Mouse (Mus musculus) embryonic facial prominence, embryonic 13.5 days (tissue): ENCODE measurements at regions not wholly inside any gene's neighbourhood (a gene's known extent, or its start where the extent isn't known, plus 50 kb on each side); places are given as distances from the start of the nearest gene placed in this dataset.
A peak's percentile ranks its signal among the peaks of the same experiment; 100 is the strongest.

ENCODE experiments used
- ATAC-seq: fragments of 200-750 bp; cut with Nextera tagmentation; 2 replicates; pipeline ENCODE4 v1.8.0; 2017; ENCODE audit warnings: low read depth; ENCODE audit not compliant: insufficient number of reproducible peaks, insufficient read depth, low FRiP score, low TSS enrichment
- H3K27ac ChIP-seq: fragments of 300-500 bp; sonication (generic); 2 replicates; pipeline ENCODE4 v1.5.1; 2015; ENCODE audit warnings: moderate library complexity, mild to moderate bottlenecking, inconsistent platforms
- H3K27me3 ChIP-seq: fragments of 300-500 bp; sonication (generic); 2 replicates; pipeline ENCODE4 v1.6.1; 2015; ENCODE audit warnings: mild to moderate bottlenecking, inconsistent platforms
- H3K36me3 ChIP-seq: fragments of 300-500 bp; sonication (generic); 2 replicates; pipeline ENCODE4 v1.6.1; 2015; ENCODE audit warnings: mild to moderate bottlenecking, inconsistent platforms
- H3K4me1 ChIP-seq: fragments of 300-500 bp; sonication (generic); 2 replicates; pipeline ENCODE4 v1.6.1; 2015; ENCODE audit warnings: inconsistent platforms
- H3K4me2 ChIP-seq: fragments of 300-500 bp; sonication (generic); 2 replicates; pipeline ENCODE4 v1.6.1; 2015; ENCODE audit warnings: moderate library complexity, mild to moderate bottlenecking, inconsistent platforms
- H3K4me3 ChIP-seq: fragments of 300-500 bp; sonication (generic); 2 replicates; pipeline ENCODE4 v1.5.1; 2015; ENCODE audit warnings: mild to moderate bottlenecking, inconsistent platforms
- H3K9ac ChIP-seq: fragments of 300-500 bp; sonication (generic); 2 replicates; pipeline ENCODE4 v1.6.1; 2015; ENCODE audit warnings: mild to moderate bottlenecking, inconsistent platforms
- H3K9me3 ChIP-seq: fragments of 300-500 bp; sonication (generic); 2 replicates; pipeline ENCODE4 v1.6.1; 2016; ENCODE audit warnings: inconsistent platforms
- WGBS: fragments of 180-500 bp; shearing (Covaris S2); methylation state at CpG from one replicate; pipeline ENCODE4 v1.1.7; 2015; ENCODE audit warnings: mixed read lengths; 5-methylcytosine and 5-hydroxymethylcytosine counted together

DNA sequence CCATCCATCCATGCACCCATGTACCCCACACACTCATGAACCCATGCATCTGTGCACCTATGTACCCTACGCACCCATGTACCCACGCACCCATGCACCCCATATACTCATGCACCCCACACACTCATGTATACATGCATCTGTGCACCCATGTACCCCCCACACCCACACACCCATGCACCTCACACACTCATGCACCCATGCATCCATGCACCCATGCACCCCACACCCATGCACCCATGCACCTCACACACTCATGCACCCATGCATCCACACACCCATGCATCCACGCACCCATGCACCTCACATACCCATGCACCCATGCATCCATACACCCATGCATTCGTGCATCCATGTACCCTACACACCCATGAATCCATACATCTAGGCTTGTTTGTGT is 63.6 kb downstream of the 4930564D02Rik start:
- Histone ChIP-seq H3K4me1 (peaks cover 16% of the 10 kb centered on the region), H3K9me3 (0 out of 2 replicates have a peak, but pooled peaks cover 2% of the 10 kb centered on the region), H3K27me3 (no peaks in the 10 kb centered on the region), H3K9ac (no peak overlapping the region), H3K27ac (no peak overlapping the region), H3K4me2 (no peak overlapping the region), H3K4me3 (no peak overlapping the region), H3K36me3 (no peaks in the 10 kb centered on the region)
- 93% methylated on average over 4 of the region's 4 CpGs for WGBS
- no peak for ATAC-seq

- H3K36me3 ChIP-seq: no peaks in the 10 kb centered on the region
- no peak overlapping the region for H3K4me3 ChIP-seq
- WGBS: 84% methylated on average over 6 of the region's 6 CpGs
- no peaks in the 10 kb centered on the region for H3K27me3 ChIP-seq
- no peak overlapping the region for H3K27ac ChIP-seq
- H3K4me1 ChIP-seq: peaks cover 16% of the 10 kb centered on the region
- 0 out of 2 replicates have a peak, but pooled peaks cover 2% of the 10 kb centered on the region for H3K9me3 ChIP-seq
- no peak for ATAC-seq
- no peak overlapping the region for H3K9ac ChIP-seq
- H3K4me2 ChIP-seq: no peak overlapping the region
Observed at GRCm38 (mm10) chr3:105131053-105131452, 64.4 kb downstream of the 4930564D02Rik start.

DNA sequence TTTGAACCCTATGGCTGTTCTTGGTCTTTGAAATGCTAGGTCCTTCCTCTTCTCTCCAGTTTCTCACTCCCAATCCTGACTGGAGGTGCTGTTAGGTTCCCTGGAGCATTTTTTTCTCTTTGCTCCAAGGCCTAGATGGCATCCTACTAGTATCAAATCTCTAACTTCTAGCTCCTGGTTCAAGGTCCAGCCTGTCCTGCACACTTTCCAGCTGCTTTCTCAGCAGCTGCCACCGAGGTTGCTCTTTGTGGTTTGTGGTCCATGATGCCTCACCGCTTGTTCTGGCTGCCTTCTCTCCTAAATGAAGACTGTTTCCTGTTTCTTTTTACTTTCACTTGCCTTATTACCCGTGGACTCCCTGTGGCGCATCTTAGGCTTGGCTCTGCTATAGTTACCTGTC is 66.4 kb downstream of the 4930564D02Rik start:
- H3K36me3 ChIP-seq: no peaks in the 10 kb centered on the region
- H3K27ac ChIP-seq: no peak overlapping the region
- 0 out of 2 replicates have a peak, but pooled peaks cover 2% of the 10 kb centered on the region for H3K9me3 ChIP-seq
- no peak overlapping the region for H3K9ac ChIP-seq
- no peak overlapping the region for H3K4me3 ChIP-seq
- peaks cover 11% of the 10 kb centered on the region for H3K4me1 ChIP-seq
- no peak for ATAC-seq
- H3K27me3 ChIP-seq: no peaks in the 10 kb centered on the region
- no peak overlapping the region for H3K4me2 ChIP-seq
- 75% methylated on average over 4 of the region's 4 CpGs for WGBS

GRCm38 (mm10) chr3:105141170-105141971 is 74.7 kb downstream of the 4930564D02Rik start:
- Histone ChIP-seq H3K9me3 (no peaks in the 10 kb centered on the region), H3K4me1 (no peaks in the 10 kb centered on the region), H3K36me3 (no peaks in the 10 kb centered on the region), H3K27ac (no peak overlapping the region), H3K27me3 (no peaks in the 10 kb centered on the region), H3K9ac (no peak overlapping the region), H3K4me3 (no peak overlapping the region), H3K4me2 (no peak overlapping the region)
- ATAC-seq: no peak
- WGBS: 78% methylated on average over 14 of the region's 14 CpGs

DNA sequence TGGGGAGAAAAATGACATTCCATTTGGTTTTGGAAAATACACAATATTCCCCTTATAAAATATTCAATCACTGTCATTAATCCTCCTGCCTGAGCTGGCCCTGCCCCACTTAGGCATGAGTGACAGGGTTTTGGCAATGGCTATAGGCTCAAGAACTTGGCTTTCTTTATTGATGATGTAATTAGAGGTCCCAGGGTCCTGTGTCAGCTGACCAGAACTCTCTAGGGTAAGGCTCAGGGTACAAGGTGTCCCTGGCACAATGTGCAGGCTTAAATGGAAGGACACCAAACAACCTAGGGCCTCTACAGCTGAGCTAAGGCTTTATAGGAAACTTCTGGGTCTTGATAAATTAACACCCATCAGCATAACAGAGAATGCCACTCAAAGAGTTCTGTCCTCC is 76.0 kb downstream of the 4930564D02Rik start:
- no peaks in the 10 kb centered on the region for H3K36me3 ChIP-seq
- H3K4me1 ChIP-seq: no peaks in the 10 kb centered on the region
- no peak overlapping the region for H3K4me3 ChIP-seq
- no peaks in the 10 kb centered on the region for H3K27me3 ChIP-seq
- no peak overlapping the region for H3K4me2 ChIP-seq
- no peak overlapping the region for H3K27ac ChIP-seq
- no peaks in the 10 kb centered on the region for H3K9me3 ChIP-seq
- no peak for ATAC-seq
- H3K9ac ChIP-seq: no peak overlapping the region

DNA sequence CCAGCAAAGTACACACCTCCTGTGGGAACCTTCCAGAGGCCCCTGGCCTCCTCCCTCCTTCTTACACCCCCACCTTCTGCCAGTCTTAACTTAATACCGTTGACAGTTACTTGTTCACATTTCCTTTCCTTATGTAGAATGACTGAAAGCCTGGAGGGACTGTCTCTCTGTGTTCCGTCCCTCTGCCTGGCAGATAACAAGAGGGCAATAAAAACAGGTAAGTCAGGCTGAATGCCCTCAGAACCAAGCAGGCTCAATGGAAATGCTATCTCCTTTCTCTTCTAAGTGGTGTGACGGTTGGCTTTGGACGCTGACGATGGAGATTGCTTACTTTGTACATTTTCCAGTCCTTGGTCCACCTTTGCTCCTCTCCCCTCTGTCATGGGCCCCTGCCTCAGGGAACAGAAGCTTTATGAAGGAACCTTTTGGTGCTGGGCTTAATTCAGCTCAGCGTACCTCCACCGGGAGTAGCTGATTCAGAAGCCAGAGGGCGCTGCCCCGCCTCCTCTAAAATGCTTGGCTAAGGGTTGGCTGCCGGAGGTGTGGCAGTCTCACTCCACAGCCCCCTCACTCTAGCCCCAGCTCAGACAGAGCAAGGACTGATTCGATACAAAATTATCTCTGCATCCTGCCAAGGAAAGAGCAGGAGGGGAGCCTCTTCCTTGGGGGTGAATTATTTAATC is 85.0 kb downstream of the 4930564D02Rik start:
- H3K9me3 ChIP-seq: no peaks in the 10 kb centered on the region
- H3K9ac ChIP-seq: no peak overlapping the region
- 12% methylated on average over 11 of the region's 11 CpGs for WGBS
- H3K27ac ChIP-seq: no peak overlapping the region
- peak overlapping the region; percentile 14; the same call in 1 of the 2 replicates for H3K4me2 ChIP-seq
- no peak overlapping the region for H3K4me3 ChIP-seq
- no peaks in the 10 kb centered on the region for H3K27me3 ChIP-seq
- H3K4me1 ChIP-seq: peaks cover 15% of the 10 kb centered on the region
- ATAC-seq: no peak
- H3K36me3 ChIP-seq: no peaks in the 10 kb centered on the region

- Histone ChIP-seq H3K4me3 (no peak overlapping the region), H3K36me3 (no peaks in the 10 kb centered on the region), H3K4me1 (peaks cover 15% of the 10 kb centered on the region), H3K9me3 (no peaks in the 10 kb centered on the region), H3K9ac (no peak overlapping the region), H3K27me3 (no peaks in the 10 kb centered on the region), H3K4me2 (peak overlapping the region; percentile 14; the same call in 1 of the 2 replicates), H3K27ac (no peak overlapping the region)
- ATAC-seq: no peak
- 7% methylated on average over 1 of the region's 1 CpGs for WGBS
Observed at GRCm38 (mm10) chr3:105152158-105152541, 85.5 kb downstream of the 4930564D02Rik start.

DNA sequence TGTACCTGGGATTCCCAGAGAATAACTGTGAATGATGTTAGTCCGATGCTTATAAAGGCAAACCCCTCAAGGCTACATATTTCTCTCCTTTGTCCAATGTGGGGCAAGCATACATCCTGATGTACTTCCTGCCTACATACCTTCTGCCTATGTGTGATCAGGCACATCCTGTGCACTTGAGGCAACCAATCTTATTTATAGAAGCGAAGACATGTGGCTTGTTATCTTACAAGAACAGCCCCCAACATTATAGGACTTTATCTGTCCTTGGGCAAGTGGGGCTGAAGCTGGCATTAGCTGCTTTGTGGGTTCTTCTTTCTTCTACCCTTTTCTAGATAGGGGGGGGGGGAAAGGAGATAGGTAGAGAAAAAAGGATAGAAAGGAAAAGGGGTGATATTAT is 91.7 kb downstream of the 4930564D02Rik start:
- H3K9ac ChIP-seq: no peak overlapping the region
- no peaks in the 10 kb centered on the region for H3K4me1 ChIP-seq
- no peak overlapping the region for H3K4me3 ChIP-seq
- H3K27ac ChIP-seq: no peak overlapping the region
- no peaks in the 10 kb centered on the region for H3K27me3 ChIP-seq
- no peak overlapping the region for H3K4me2 ChIP-seq
- WGBS: 90% methylated on average over 2 of the region's 2 CpGs
- H3K9me3 ChIP-seq: no peaks in the 10 kb centered on the region
- ATAC-seq: no peak
- H3K36me3 ChIP-seq: no peaks in the 10 kb centered on the region

- peak; percentile 52; the same call in 1 of the 2 replicates for ATAC-seq
- WGBS: 20% methylated on average over 2 of the region's 2 CpGs
- Histone ChIP-seq H3K27me3 (no peaks in the 10 kb centered on the region), H3K4me3 (no peak overlapping the region), H3K9ac (no peak overlapping the region), H3K9me3 (no peaks in the 10 kb centered on the region), H3K4me2 (no peak overlapping the region), H3K4me1 (peaks cover 9% of the 10 kb centered on the region), H3K27ac (no peak overlapping the region), H3K36me3 (no peaks in the 10 kb centered on the region)
Observed at GRCm38 (mm10) chr3:105165355-105165754, 98.7 kb downstream of the 4930564D02Rik start.

DNA sequence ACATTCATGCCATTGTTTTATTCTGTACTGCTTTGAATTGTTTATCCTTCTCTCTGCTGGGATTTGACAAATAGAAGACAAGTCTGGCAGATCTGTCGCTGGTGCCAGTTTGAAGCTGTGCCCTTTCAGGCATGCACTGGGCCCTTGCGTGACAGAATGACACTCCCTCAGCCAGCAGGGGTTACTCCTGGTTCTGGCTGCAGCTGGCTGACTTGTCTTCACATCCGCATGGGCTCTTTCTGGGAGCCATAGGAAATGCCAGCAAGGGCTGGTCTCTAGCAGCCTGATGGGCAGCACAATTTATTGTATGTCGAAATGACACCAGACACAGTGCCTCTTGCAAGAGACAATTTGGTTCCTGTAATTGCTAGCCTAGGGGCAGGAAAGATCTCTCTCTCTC is 102.5 kb downstream of the 4930564D02Rik start:
- Histone ChIP-seq H3K27ac (no peak overlapping the region), H3K9me3 (no peaks in the 10 kb centered on the region), H3K4me3 (no peak overlapping the region), H3K27me3 (no peaks in the 10 kb centered on the region), H3K4me1 (peaks cover 9% of the 10 kb centered on the region), H3K4me2 (no peak overlapping the region), H3K36me3 (no peaks in the 10 kb centered on the region), H3K9ac (no peak overlapping the region)
- no peak for ATAC-seq
- WGBS: 40% methylated on average over 4 of the region's 4 CpGs

DNA sequence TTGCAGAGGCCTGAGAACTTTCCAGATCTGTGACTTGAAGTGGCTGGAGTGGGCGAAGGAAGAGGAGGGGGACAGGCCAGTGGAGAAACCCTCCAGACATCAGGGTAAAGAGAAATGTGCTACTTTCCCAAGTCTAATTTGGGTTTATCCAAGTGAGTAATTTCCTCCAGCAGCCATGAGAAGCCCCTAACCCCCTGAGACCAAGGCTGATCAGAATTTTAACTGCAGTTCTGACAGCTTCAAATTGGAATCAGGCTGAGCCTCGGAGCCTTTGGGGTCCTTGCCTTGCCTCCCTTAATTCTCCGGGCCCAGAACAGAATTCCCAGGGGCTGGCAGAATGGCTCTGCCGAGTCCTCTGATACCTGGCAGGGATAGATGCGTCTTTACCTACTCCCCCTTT is 104.9 kb downstream of the 4930564D02Rik start:
- Histone ChIP-seq H3K9ac (no peak overlapping the region), H3K27ac (no peak overlapping the region), H3K36me3 (no peaks in the 10 kb centered on the region), H3K4me3 (no peak overlapping the region), H3K27me3 (no peaks in the 10 kb centered on the region), H3K9me3 (no peaks in the 10 kb centered on the region), H3K4me1 (no peaks in the 10 kb centered on the region), H3K4me2 (no peak overlapping the region)
- ATAC-seq: no peak
- 65% methylated on average over 5 of the region's 5 CpGs for WGBS

DNA sequence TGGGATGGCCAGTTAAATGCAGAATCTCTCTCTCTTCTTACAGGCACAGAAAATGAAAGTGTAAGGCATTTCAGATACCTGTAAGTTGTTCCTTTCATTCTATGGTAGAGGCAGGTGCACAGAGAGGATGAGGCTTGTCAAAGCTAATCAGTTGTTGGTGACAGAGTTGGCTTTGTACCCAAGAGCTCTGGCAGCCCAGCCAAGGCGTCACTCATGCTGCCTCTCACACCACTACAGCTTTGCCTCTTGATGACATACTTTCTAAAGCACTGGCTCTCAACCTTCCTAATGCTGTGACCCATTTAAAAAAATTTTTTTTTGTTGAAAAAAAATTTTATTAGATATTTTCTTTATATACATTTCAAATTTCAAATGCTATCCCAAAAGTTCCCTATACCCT is 105.4 kb downstream of the 4930564D02Rik start:
- no peak overlapping the region for H3K4me2 ChIP-seq
- H3K9me3 ChIP-seq: no peaks in the 10 kb centered on the region
- ATAC-seq: no peak
- no peaks in the 10 kb centered on the region for H3K36me3 ChIP-seq
- WGBS: 77% methylated on average over 1 of the region's 1 CpGs
- no peak overlapping the region for H3K9ac ChIP-seq
- H3K4me3 ChIP-seq: no peak overlapping the region
- H3K27me3 ChIP-seq: no peaks in the 10 kb centered on the region
- H3K4me1 ChIP-seq: no peaks in the 10 kb centered on the region
- no peak overlapping the region for H3K27ac ChIP-seq
